Mouse (Mus musculus): ENCODE data around the gene Ptpn22. TPM values are rescaled to one million over a fixed set of nuclear protein-coding genes. Genes with fewer than 3 reads are reported as not detected.

Ptpn22 gene
- total and polyA plus RNA-seq, 3 experiments = 21.9 to 90.9 (median 46.9) TPM

DNA sequence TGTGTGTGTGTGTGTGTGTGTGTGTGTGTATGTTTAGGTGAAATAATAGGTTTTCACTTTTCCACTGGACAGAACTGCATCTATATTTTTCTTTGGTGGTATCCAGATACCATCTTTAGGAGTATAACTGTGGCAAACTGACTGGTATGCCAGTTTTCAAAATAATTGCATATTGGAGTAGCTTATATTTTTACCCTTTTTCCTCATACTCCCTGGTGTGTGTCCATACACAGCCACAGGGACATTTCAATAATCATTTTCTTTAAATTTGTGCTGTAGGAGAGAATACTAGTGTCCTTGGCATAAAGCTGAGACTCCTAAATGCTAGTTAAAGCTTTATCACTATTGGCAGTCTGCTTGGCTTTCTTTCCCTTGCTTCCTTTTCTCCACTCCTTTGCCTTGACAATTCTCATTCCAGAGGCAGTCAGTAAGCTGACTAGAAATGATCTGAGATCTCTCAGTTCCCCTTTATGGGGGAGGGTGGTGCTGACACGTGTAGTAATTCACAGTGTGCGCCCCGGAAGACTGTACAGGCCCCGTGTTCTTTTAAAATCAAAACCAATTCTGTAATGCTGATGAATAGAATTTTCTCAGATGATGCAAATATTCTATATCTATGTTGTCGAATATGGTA is 56.7 kb downstream of the Ptpn22 start (continued):
- no peak for TF ChIP-seq SMC3 (IDR thresholded peaks at IDR 0.05; ENCODE audit: low read depth, low read length)
- TF ChIP-seq POLR2AphosphoS2 (IDR thresholded peaks at IDR 0.05; ENCODE audit: low read depth, low read length) = no peak
- no peak for TF ChIP-seq ZC3H11A (IDR thresholded peaks at IDR 0.05; ENCODE audit: low read depth, low read length)
- peak; percentile 94 for TF ChIP-seq IRF4 (IDR thresholded peaks at IDR 0.05; ENCODE audit: low read depth, low read length)
- TF ChIP-seq MAFK (IDR thresholded peaks at IDR 0.05; ENCODE audit: insufficient replicate concordance, low read length) = no peak

- in situ Hi-C loops (cut with MboI; ENCODE audit: low pct_ligation_motif_present, low pct_unique_long_range_greater_than_20kb, low sequenced_read_pairs) (no loop called here), dilution Hi-C loops (cut with MboI; ENCODE audit: extremely low pct_ligation_motif_present, extremely low pct_unique_long_range_greater_than_20kb, low sequenced_read_pairs) (no loop called here)
- Histone ChIP-seq H3K36me3 (replicated peaks in 1 of 2; ENCODE audit: control insufficient read depth in 1 of 2, insufficient read depth in 1 of 2, low read length in 1 of 2) (peaks cover 0 to 15% of the 10 kb centered on the region in 2 experiments), H3K4me1 (ENCODE audit: control insufficient read depth in 1 of 2, insufficient read depth in 2 of 2) (peaks cover 2 to 22% of the 10 kb centered on the region in 2 experiments; a peak in 3 of 4 replicates), H3K27ac (ENCODE audit: insufficient read depth, low read depth) (peak overlapping the region; percentile 55; the same call in 1 of the 2 replicates), H3K4me3 (replicated peaks in 1 of 3; ENCODE audit: low read depth in 2 of 3, low read length in 2 of 3, poor library complexity in 1 of 3) (peak overlapping the region; percentile 70 to 93 (median 92)), H3K9ac (ENCODE audit: insufficient read depth, low read depth) (peak overlapping the region; percentile 94), H3K79me2 (replicated peaks; ENCODE audit: control insufficient read depth, extremely low read depth, insufficient read depth, poor library complexity, severe bottlenecking) (peaks cover 51% of the 10 kb centered on the region), H3K9me3 (replicated peaks; ENCODE audit: low read length) (no peaks in the 10 kb centered on the region), H3K27me3 (replicated peaks) (no peaks in the 10 kb centered on the region), H3K4me2 (ENCODE audit: insufficient read depth, low read depth, poor library complexity, severe bottlenecking) (peak overlapping the region; percentile 89; the same call in 1 of the 2 replicates)
- DNase-seq (ENCODE audit: extremely low read depth) = no peak
- TF ChIP-seq GABPA (IDR thresholded peaks at IDR 0.05; ENCODE audit: insufficient replicate concordance, low read depth, low read length) (no peak), CTCF (conservative IDR thresholded peaks at IDR 0.05 in 1 of 2, IDR thresholded peaks at IDR 0.05 in 1 of 2; ENCODE audit: low read depth in 2 of 2, low read length in 2 of 2) (0 out of 4 replicates have a peak, but pooled peaks of 1 of the 2 experiments have one; percentile 38), SIN3A (IDR thresholded peaks at IDR 0.05; ENCODE audit: low read length) (peak; percentile 65), CHD1 (IDR thresholded peaks at IDR 0.05; ENCODE audit: low read depth, low read length) (peak; percentile 91)
These were observed 57.2 kb downstream of the Ptpn22 start for GRCm38 (mm10) chr3:103916839-103917237.

DNA sequence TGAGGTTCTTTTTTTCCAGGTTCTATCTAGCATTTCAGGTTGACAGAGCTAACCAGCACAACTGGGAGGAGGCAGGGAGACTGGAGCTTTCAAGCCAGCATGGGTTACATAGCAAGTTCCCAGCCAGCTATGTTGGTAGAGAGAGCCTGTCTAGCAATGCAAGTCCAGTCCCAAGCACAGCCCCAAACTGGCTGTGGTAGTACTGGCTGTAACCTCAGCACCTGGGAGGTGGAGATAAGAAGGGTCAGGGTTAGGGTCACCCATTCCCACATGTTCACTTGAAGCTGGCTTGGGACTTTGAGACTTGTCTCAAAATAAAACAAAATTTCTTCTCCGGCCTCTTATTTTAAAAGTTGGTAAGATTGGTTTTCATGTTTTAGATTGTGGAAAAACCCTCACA is 60.5 kb downstream of the Ptpn22 start:
- dilution Hi-C loops (cut with MboI; ENCODE audit: extremely low pct_ligation_motif_present, extremely low pct_unique_long_range_greater_than_20kb, low sequenced_read_pairs) (no loop called here), in situ Hi-C loops (cut with MboI; ENCODE audit: low pct_ligation_motif_present, low pct_unique_long_range_greater_than_20kb, low sequenced_read_pairs) (no loop called here)
- Histone ChIP-seq H3K27ac (ENCODE audit: insufficient read depth, low read depth) (no peak overlapping the region), H3K79me2 (replicated peaks; ENCODE audit: control insufficient read depth, extremely low read depth, insufficient read depth, poor library complexity, severe bottlenecking) (peaks cover 65% of the 10 kb centered on the region), H3K4me3 (replicated peaks in 1 of 3; ENCODE audit: low read depth in 2 of 3, low read length in 2 of 3, poor library complexity in 1 of 3) (no peak overlapping the region), H3K4me2 (ENCODE audit: insufficient read depth, low read depth, poor library complexity, severe bottlenecking) (no peak overlapping the region), H3K36me3 (replicated peaks in 1 of 2; ENCODE audit: control insufficient read depth in 1 of 2, insufficient read depth in 1 of 2, low read length in 1 of 2) (peaks cover 0 to 10% of the 10 kb centered on the region in 2 experiments), H3K27me3 (replicated peaks) (no peaks in the 10 kb centered on the region), H3K4me1 (ENCODE audit: control insufficient read depth in 1 of 2, insufficient read depth in 2 of 2) (peaks cover 2 to 50% of the 10 kb centered on the region in 2 experiments; a peak in 3 of 4 replicates), H3K9ac (ENCODE audit: insufficient read depth, low read depth) (no peak overlapping the region), H3K9me3 (replicated peaks; ENCODE audit: low read length) (no peaks in the 10 kb centered on the region)
- DNase-seq (ENCODE audit: extremely low read depth) = no peak
- TF ChIP-seq EP300 (IDR thresholded peaks at IDR 0.05; ENCODE audit: low read length) (no peak), GABPA (IDR thresholded peaks at IDR 0.05; ENCODE audit: insufficient replicate concordance, low read depth, low read length) (no peak), MAX (IDR thresholded peaks at IDR 0.05; ENCODE audit: low read length) (no peak), SIN3A (IDR thresholded peaks at IDR 0.05; ENCODE audit: low read length) (no peak), KAT2A (IDR thresholded peaks at IDR 0.05; ENCODE audit: insufficient replicate concordance, low read length) (no peak), CHD2 (IDR thresholded peaks at IDR 0.05; ENCODE audit: low read length) (no peak), POLR2A (IDR thresholded peaks at IDR 0.05; ENCODE audit: low read depth, low read length) (no peak), USF1 (IDR thresholded peaks at IDR 0.05; ENCODE audit: low read depth, low read length) (no peak), MEF2A (IDR thresholded peaks at IDR 0.05; ENCODE audit: borderline replicate concordance, low read depth, low read length) (no peak), JUND (conservative IDR thresholded peaks at IDR 0.05; ENCODE audit: low read depth, low read length) (no peak), IRF4 (IDR thresholded peaks at IDR 0.05; ENCODE audit: low read depth, low read length) (no peak), RCOR1 (conservative IDR thresholded peaks at IDR 0.05; ENCODE audit: low read depth, low read length) (no peak), ZNF384 (IDR thresholded peaks at IDR 0.05; ENCODE audit: low read depth, low read length) (no peak), ETS1 (conservative IDR thresholded peaks at IDR 0.05; ENCODE audit: low read depth, low read length) (no peak)

Data from CH12.LX (cell line).